Comparison of ENCODE assay signal across 9 mouse cellular contexts in genomic region chr19:7196741-7197270, GRCm38 (mm10). TPM values are rescaled to one million over a fixed set of nuclear protein-coding genes. Genes with fewer than 3 reads are reported as not detected.
A peak's percentile ranks its signal among the peaks of the same experiment; 100 is the strongest.
DNase-seq lines count a peak whose midpoint lies in the region; ATAC-seq and TF ChIP-seq lines count a peak whose summit lies in the region.
"Had no signal": no experiment of that assay in that cellular context is flagged by ENCODE, and none has a peak within 500 bp of the region (broad histone marks: within the 10 kb centered on the region; RNA-seq: fewer than 3 reads in every experiment).

No protein-coding gene starts in this region.

- no peak for ATAC-seq in embryonic facial prominence, embryonic 13.5 days (ENCODE audit: insufficient number of reproducible peaks, insufficient read depth, low FRiP score, low TSS enrichment, low read depth)
- ATAC-seq in lung, embryonic 16.5 days (ENCODE audit: low read depth) = peak; percentile 51
- ATAC-seq in megakaryocyte-erythroid progenitor cell, adult 5-6 weeks (replicated peaks; ENCODE audit: low FRiP score, low TSS enrichment, poor library complexity, severe bottlenecking) = no peak

- no peaks in the 10 kb centered on the region for H3K9me3 ChIP-seq in embryonic facial prominence, embryonic 13.5 days
- no peaks in the 10 kb centered on the region for H3K9me3 ChIP-seq in lung, embryonic 16.5 days (ENCODE audit: control insufficient read depth, low read length)

- no peak for TF ChIP-seq CTCF in kidney, adult 2 months (conservative IDR thresholded peaks at IDR 0.05; ENCODE audit: insufficient read depth, insufficient read length, low read depth, low read length)

- TF ChIP-seq POLR2A in kidney, adult 2 months (IDR thresholded peaks at IDR 0.05; ENCODE audit: low read depth, low read length) = no peak

- H3K9ac ChIP-seq in embryonic facial prominence, embryonic 13.5 days = 0 out of 2 replicates have a peak overlapping the region, but pooled peaks have one; percentile 27
- no peak overlapping the region for H3K9ac ChIP-seq in lung, embryonic 16.5 days (ENCODE audit: low read length)

- peaks cover 52% of the 10 kb centered on the region for H3K36me3 ChIP-seq in embryonic facial prominence, embryonic 13.5 days
- H3K36me3 ChIP-seq in kidney, adult 2 months (ENCODE audit: control insufficient read depth, insufficient read depth, low read length) = no peaks in the 10 kb centered on the region
- H3K36me3 ChIP-seq in lung, embryonic 16.5 days (ENCODE audit: control insufficient read depth, insufficient read depth, low read length) = peaks cover 29% of the 10 kb centered on the region

- H3K27me3 ChIP-seq in embryonic facial prominence, embryonic 13.5 days = no peaks in the 10 kb centered on the region
- no peaks in the 10 kb centered on the region for H3K27me3 ChIP-seq in kidney, adult 2 months (replicated peaks; ENCODE audit: control insufficient read depth, insufficient read depth, low read length)
- H3K27me3 ChIP-seq in lung, embryonic 16.5 days (ENCODE audit: control insufficient read depth, insufficient read depth, low read depth, low read length) = no peaks in the 10 kb centered on the region

- no peak overlapping the region for H3K4me2 ChIP-seq in embryonic facial prominence, embryonic 13.5 days
- H3K4me2 ChIP-seq in lung, embryonic 16.5 days (ENCODE audit: low read depth, low read length) = no peak overlapping the region

- no peak overlapping the region for H3K4me3 ChIP-seq in embryonic facial prominence, embryonic 13.5 days
- H3K4me3 ChIP-seq in kidney, adult 2 months (ENCODE audit: insufficient read depth, low read depth, low read length) = no peak overlapping the region
- no peak overlapping the region for H3K4me3 ChIP-seq in lung, embryonic 16.5 days (ENCODE audit: low read length)

- 9% methylated on average over 17 of the region's 17 CpGs for WGBS in embryonic facial prominence, embryonic 13.5 days
- 29% methylated on average over 17 of the region's 17 CpGs for WGBS in kidney, adult 2 months
- WGBS in lung, embryonic 16.5 days = 23% methylated on average over 17 of the region's 17 CpGs

- no peak overlapping the region for H3K27ac ChIP-seq in embryonic facial prominence, embryonic 13.5 days
- peak overlapping the region; percentile 3; the same call in 1 of the 2 replicates for H3K27ac ChIP-seq in kidney, adult 2 months (ENCODE audit: insufficient read depth, low read depth, low read length)
- no peak overlapping the region for H3K27ac ChIP-seq in lung, embryonic 16.5 days (ENCODE audit: low read length)
- H3K27ac ChIP-seq: macrophage had no signal

- H3K4me1 ChIP-seq in embryonic facial prominence, embryonic 13.5 days = peaks cover 32% of the 10 kb centered on the region
- H3K4me1 ChIP-seq in kidney, adult 2 months (ENCODE audit: control insufficient read depth, insufficient read depth, low read length) = peaks cover 31% of the 10 kb centered on the region
- peaks cover 8% of the 10 kb centered on the region; the same call in 1 of the 2 replicates for H3K4me1 ChIP-seq in lung, embryonic 16.5 days (replicated peaks; ENCODE audit: control insufficient read depth, insufficient read depth, low read length)

- peak; percentile 95 for DNase-seq in ZHBTc4 (ENCODE audit: low read depth, low spot score)
- DNase-seq in kidney, adult 2 months = peak; percentile 80
- peak; percentile 71 for DNase-seq in yolk sac, embryonic 10.5 days (ENCODE audit: low spot score)
- no peak for DNase-seq in gastrocnemius, postnatal 10 days
- no peak for DNase-seq in left cerebral cortex, adult 9 months (ENCODE audit: low spot score in 2 of 2)

RNA-seq across cellular contexts. Expression of gene Otub1, which starts 9.3 kb away (rescaled TPM):
- 205 and 228 TPM in 2 replicates for polyA plus RNA-seq in embryonic facial prominence, embryonic 13.5 days (2015; fragmentation: Nextera tagmentation; extraction: Ambion mirVana)
- 122 and 126 TPM in 2 replicates for polyA plus RNA-seq in kidney, adult 2 months (2012; rRNA removed)
- 176 and 187 TPM in 2 replicates for polyA plus RNA-seq in lung, embryonic 16.5 days (2015; fragmentation: Nextera tagmentation; extraction: Ambion mirVana)
- 10 to 100 TPM; 63.2 to 67.3 TPM for total RNA-seq in gastrocnemius, postnatal 10 days (2021)
- 51.9 and 60.3 TPM in 2 replicates for total RNA-seq in megakaryocyte-erythroid progenitor cell, adult 5-6 weeks (2014; fragmentation: Nextera tagmentation)
- 59.8 and 81.4 TPM in 2 replicates for total RNA-seq in megakaryocyte-erythroid progenitor cell, adult 5-6 weeks (2017)

RNA-seq across cellular contexts. Expression of gene Cox8a, which starts 20.6 kb away (rescaled TPM):
- 789 and 891 TPM in 2 replicates for polyA plus RNA-seq in embryonic facial prominence, embryonic 13.5 days (2015; fragmentation: Nextera tagmentation; extraction: Ambion mirVana)
- polyA plus RNA-seq in kidney, adult 2 months (2012; rRNA removed) = 3,607 and 3,750 TPM in 2 replicates
- 899 and 904 TPM in 2 replicates for polyA plus RNA-seq in lung, embryonic 16.5 days (2015; fragmentation: Nextera tagmentation; extraction: Ambion mirVana)
- 100 to 1,000 TPM; 275 to 315 TPM for total RNA-seq in gastrocnemius, postnatal 10 days (2021)
- 777 and 822 TPM in 2 replicates for total RNA-seq in megakaryocyte-erythroid progenitor cell, adult 5-6 weeks (2014; fragmentation: Nextera tagmentation)
- 576 and 680 TPM in 2 replicates for total RNA-seq in megakaryocyte-erythroid progenitor cell, adult 5-6 weeks (2017)

RNA-seq across cellular contexts. Expression of gene Naa40, which starts 44.2 kb away (rescaled TPM):
- 56.9 and 57.1 TPM in 2 replicates for polyA plus RNA-seq in embryonic facial prominence, embryonic 13.5 days (2015; fragmentation: Nextera tagmentation; extraction: Ambion mirVana)
- 23.7 and 26.2 TPM in 2 replicates for polyA plus RNA-seq in kidney, adult 2 months (2012; rRNA removed)
- 54.3 and 56.1 TPM in 2 replicates for polyA plus RNA-seq in lung, embryonic 16.5 days (2015; fragmentation: Nextera tagmentation; extraction: Ambion mirVana)
- 10 to 100 TPM; 12.5 to 15.9 TPM for total RNA-seq in gastrocnemius, postnatal 10 days (2021)
- 66.8 and 78.6 TPM in 2 replicates for total RNA-seq in megakaryocyte-erythroid progenitor cell, adult 5-6 weeks (2014; fragmentation: Nextera tagmentation)
- total RNA-seq in megakaryocyte-erythroid progenitor cell, adult 5-6 weeks (2017) = 45.4 and 49.0 TPM in 2 replicates

Comparison
In these comparisons a context has a peak if more than half of its experiments do, and no peak if none do; other contexts are left out.
1. DNase-seq: peak in ZHBTc4 (single experiment), kidney, adult 2 months (single experiment) and yolk sac, embryonic 10.5 days (single experiment); none in gastrocnemius, postnatal 10 days (single experiment) and left cerebral cortex, adult 9 months (0 of 2).